Mouse (Mus musculus) adrenal gland, postnatal 36 days (tissue): ENCODE results near the gene Gm17018. TPM values are rescaled to one million over a fixed set of nuclear protein-coding genes. Genes with fewer than 3 reads are reported as not detected.

Experiments used
- DNase-seq, 2 experiments: peaks; one replicate each; pipeline ENCODE4 v3.0.0; 2021; ENCODE audit warnings: mixed read lengths in 1 of 2
- total RNA-seq, 2 experiments: library from RNA; stranded (reverse); gene quantifications; 2 replicates each; pipeline ENCODE4 v1.2.3; 2021

The Gm17018 gene
- total RNA-seq, 2 experiments from 2014 or later = 30.3 to 30.5 TPM

DNA sequence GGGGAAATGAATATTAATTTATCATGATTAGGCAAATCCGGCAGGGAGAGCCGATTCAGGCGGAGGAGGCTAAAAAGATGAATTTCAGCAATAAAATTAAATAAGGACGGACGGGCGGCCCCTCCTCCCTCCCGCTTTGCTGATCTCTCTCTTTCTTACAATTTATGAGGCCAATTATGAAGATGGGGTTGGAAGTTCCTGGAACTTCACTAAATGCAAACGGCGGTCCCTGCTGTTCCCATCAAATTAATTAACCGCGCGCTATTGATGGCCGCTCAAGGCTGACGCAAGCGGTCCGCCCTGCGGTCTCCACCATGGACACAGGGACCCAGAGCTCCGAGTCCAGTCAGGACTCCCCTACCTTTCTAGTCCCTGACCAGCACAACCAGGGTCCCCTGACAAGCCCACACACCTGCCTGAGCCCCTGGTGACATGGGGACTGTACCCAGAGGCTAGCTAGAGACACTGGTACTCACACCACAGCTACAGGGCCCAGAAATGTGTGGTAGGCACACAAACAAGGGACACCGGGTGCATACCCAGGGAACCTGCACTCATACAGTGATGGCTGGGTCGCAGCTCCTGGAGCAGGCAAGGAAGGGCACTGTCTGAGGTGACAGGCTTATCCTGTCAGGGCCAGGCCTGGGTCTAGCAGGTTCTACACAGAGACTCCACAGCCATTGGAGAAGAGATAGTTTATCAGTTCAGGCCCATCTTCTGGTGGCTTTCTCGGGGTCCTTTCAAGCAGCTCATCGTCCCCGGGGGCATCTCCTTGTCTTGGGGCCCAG is 11.1 kb upstream of the Gm17018 start:
- DNase-seq = no peak

DNA sequence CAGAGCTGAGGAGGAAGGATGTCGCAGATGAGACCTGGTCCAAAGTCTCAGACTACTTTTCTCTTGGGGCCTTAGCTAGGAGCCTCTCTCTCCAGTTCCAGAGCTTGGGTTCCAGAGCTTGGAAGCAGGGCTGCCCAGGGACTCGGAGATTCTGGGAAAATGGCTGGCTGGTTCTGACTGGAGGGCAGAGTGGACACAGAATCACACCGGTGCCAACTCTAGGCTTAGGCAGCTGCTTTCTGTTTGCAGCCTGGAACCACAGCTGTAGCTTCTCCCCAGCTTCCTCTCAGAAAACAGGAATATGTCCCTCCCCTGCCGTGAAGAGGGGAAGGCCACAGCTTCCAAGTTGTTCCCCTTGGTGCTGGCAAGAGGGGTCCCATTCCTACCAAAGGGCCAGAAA is 10.5 kb upstream of the Gm17018 start:
- no peak for DNase-seq

DNA sequence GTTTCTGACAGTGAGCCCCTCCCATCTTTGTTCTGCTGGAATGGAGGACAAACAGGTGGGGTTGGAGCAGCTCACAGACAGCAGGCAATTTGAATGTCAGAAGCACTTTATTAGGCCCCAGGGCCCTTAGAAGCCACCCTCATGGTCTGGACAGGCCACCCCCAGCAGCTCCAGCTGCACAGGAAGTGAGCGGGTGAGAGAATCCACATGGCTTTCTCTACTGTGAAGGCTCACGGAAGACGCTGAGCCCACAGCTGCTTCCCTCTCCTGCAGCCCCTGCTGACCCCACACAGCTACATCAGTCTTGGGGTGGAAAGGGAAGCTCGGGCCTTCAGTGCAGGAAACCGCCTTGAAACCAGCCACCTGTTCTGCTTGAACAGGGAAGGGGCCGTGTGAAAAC is 8.2 kb upstream of the Gm17018 start:
- DNase-seq = no peak

DNA sequence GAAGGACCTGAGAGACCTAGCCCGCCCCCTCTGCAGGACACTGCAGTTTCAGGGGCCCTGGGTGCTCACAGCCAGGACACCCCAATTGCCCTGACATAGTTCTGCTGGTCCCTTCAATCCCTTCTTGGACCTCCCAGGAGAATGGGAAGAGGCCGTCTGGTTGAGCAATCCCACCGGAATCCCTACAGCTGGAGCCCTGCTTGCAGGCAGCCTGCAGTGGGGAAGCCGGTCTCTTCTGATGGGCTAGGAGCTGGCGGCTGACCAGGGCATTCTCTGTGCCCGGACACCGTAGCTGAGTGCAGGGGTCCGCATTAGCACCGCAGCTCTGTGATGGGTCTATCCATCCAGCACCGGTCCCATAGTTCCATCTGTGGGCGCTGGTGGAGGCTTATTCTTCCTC is 6.3 kb upstream of the Gm17018 start:
- DNase-seq = no peak

DNA sequence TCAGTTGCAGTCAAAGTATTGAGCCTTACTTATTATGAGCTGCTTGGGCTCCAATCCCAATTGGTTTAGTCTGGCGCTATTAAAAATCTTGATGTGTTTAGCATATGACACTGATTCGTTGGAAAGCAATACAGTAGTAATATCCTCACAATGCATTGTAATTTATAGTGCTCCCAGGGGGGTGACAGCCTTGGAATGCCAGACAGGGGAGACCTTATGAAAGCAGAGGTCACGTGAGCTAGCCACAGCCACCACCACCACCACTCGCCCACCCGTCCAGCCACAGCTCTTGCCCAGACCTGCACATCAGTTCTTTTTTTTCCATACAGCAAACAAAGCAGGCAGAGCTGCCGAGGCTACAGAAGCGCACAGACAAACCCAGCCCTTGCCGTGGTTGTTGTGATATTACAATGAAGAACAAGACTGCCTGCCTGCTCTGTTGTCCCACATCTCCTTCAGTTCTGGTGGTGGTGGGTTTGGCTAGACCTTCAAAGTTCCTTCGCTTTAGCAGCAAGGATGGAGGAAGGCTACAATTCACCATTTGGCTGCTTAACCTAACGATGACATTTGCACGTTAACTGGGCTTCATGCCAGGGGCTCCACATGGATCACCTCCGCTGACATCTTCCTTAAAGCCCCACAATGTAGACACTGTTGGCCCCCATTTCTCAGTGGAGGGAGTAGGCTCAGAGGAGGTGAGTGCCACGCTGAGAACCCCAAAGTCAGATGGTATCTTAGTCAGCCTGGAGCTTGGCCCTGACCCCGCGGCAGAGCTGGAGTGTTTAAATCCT is 5.7 kb downstream of the Gm17018 start:
- DNase-seq = no peak

DNA sequence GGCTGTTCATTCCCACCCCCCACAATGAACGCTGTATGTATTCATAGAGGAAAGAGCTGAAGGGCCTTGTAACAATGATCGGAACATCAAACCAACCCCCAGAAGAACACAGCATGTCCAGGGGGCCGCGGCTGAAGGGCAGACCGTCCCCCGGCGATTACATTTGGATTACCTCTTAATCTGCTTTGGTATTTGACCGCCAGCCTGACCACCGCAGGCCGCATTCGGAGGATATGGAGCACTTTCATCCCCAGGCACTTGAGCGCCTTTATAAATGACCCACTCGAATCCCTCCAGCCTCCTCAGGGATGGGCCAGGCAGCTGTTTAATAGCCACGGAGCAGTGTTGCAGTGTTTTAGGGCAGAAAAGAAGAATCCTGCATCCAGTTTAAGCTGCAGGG is 7.0 kb downstream of the Gm17018 start:
- no peak for DNase-seq

DNA sequence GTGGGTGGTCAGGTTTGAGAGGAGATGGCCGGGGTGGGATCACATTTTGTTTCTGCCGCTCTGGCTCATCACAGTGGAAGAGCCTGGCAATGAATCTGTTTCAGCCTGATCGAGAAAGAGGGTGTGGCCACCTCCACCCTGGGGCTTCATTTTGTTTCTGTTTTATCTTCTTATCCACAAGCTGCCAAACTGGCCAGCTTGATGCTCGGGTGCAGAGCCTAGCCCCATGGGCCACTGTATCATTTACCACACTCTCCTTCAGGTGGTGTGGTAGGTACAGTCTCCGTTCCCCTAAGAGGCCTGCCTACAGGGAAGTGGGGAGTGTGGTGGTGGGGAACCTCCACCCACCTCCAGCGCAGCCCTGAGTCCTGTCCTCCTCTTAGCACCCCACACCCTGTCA is 12.6 kb downstream of the Gm17018 start:
- no peak for DNase-seq

DNA sequence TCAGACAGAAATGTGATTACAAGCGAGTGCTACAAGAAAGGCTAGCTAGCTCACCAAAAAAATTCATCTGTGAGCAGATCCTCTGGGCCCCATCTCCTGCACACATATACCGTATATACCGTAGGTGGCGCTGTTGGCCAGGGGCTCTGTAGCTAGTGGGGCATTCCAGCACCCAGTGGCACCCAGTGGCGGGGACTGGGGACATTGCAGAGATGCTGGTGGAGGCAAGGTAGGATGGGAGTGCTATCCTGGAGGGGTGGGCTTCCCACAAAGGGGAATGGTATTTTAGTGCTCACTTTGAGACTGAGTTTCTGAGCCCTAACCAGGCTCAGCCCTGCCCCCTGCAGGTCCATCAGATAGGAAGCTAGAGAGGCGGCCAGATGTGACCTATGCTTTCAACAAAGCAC is 13.4 kb downstream of the Gm17018 start:
- DNase-seq = peak; percentile 78 to 85

DNA sequence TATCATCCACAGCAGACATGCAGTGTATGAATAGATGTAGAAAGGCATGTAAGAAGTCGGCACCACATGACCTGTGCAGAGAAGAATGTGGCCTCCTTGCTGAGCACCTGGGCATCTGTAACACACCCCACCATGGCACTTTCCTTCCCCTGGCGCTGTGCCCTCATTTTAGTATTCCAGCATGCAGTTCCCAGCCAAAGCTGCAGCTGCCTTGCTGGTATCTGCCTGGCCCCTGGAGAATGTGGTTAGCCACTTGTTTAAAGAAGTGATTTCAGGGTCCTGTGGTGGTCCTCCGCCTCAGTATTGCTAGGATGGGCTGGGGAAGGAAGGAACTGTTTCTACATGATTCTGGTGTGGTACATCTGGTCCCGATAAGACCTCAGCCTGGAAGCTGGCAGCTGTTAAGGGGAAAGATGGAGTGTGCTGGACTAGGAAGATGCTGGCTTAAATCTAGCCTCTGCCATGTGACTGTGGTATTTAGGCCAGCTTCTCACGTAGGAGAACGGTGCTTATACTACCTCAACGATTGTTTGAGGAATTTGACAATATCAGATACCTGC is 14.0 kb downstream of the Gm17018 start:
- DNase-seq = no peak

DNA sequence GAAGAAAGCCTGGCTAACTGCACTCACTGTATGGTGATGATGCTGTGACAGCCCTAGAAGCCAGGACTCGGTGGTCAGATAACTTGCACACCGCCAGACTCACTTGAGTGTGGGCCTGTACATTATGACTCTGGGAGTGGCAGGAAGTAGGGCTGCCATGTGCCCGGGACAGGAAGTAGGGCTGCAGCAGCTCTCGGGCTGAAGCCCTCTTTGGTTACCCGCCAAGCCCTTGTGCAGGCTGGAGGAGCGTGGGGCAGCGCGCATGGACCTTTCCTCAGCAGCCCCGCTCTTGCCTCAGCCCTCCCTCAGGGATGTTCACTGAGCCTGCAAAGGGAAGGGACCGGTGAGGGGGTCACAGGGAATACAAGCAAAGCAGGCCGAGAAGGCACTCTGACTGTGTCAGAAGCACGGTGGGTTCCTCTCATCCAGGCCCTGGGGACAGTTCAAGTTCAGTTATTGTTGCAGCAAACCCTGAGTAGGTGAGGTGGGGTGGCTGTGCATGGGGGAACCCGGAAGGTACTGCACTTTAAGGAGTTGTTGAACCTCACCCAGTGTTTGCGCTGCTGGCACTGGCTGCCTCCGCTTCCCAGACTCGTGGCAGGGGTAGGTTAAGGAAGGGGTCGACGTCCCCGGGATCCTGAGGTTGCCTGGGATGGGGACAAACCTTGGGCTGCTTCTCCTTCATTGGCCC is 14.7 kb downstream of the Gm17018 start:
- DNase-seq = no peak

DNA sequence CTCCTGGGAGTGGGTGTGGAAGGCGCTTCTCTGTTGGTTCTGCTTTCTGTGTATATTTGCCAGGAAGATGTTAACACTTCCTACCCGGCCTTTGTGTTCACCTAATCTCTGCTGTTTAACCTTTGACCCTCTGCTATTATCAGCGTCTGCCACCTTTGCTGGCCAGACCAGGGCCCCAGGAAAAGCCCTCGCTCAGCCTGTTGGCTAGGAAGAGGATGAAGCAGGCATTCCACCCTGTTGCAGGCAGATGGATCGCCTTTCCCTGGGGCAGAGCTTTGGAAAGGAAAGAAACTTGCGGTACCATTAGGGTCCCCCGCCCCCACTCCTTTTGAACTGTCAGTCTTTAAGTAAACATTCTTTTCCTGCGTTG is 15.2 kb downstream of the Gm17018 start:
- no peak for DNase-seq

DNA sequence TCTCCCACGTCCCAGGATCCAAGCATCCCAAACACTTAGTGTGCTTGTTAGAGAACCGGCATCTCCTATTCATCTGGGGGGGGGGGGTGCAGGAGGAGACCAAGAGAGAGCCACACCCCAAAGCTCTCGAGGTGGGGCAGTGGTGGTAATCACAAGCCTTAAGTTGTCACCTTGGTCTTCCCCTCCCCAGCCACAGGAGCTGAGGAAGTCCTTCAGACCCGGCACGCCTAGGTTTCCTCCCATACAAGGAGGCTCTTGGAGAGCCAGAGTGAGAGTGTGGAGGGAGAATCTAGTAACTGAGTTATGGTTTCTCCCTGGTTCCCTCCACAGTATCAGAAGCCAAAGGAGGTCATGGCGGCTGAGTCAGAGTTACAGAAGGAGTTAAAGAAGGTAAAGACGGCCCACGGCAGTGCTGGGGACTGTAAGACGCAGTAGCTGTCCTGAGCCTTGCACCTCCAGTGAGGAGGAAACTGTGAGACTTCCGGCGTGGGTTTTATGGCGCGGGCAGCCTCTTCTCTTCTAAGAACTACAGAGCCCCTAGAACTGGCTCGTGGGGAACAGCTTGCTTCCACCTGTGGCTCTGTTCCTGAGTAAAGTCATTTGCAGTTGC is 16.8 kb downstream of the Gm17018 start:
- no peak for DNase-seq

DNA sequence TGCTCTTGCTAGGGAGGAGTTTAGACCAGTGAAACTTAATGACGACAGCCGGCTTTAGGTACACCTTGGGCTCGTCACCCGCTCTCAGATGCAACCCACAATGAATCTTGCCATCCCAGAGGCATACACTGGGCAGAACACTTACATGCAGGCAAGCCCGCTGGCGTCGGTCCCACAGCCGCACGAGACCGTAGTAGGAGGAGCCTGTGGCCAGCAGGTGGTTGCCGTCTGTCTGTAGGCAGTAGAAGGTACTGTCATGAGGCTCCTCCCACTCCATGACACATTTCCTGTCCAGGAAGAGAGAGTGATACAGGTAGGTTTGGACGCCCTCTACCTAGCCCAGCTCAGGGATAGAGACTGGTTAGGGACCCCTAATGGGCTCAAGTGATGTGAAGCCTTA is 18.6 kb downstream of the Gm17018 start:
- no peak for DNase-seq

DNA sequence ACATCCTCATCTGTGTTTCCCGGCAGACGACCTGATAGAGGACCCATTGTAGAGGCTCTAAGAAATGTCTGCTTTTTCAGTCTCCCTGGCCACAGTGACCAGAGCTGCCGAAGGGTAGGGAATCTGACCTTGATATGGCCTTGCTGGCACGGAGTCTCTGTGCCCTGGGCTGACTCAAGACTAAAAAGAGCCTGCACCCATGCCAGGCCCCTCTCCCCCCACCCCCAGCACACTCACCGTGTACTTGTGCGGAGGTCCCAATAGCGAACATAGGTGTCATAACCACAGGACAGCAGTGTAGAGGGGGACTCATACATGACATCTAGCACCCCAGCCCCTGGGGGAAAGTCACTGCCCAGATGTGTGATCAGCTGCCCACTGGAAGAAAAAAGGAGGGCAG is 19.0 kb downstream of the Gm17018 start:
- DNase-seq = peak; percentile 62 to 69

DNA sequence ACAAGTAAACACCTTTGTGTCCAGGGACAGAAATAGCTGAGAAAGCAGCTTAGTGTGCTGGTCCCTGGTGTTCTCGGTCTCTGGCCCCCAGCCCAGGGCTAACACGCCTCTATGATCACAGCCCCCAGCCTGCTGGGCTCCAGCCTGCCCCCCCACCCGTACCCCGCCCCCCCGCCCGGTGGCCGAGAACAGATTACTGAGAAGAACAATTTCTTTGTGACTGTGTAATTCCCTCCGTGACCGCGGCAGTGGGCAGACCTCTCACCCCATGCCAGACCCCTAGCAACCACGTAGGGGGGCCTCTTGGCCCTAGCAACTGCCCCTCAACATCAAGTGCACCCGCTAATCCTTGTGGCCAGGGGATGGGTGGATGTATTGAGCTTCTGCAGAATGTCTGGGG is 19.8 kb downstream of the Gm17018 start:
- no peak for DNase-seq

DNA sequence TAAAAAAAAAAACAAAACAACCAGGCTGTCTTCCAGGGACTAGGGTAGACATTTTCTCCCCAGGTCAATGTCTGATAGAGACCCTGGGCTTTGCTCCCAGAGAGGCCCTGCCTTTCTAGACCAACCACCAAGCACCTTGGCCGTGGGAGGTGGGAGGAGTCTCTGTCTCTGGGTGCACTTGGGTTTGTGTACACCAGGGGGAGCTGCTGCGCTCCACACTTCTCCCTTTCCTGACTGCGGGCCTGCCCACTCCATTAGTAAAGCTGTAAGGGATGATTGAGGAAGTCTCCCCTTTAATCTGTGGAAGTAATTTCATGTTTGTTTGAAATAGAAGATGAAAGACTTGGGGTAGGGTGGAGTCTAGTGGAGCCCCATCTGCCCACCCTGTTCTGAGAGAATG is 20.8 kb downstream of the Gm17018 start:
- DNase-seq = peak; percentile 47 to 67

DNA sequence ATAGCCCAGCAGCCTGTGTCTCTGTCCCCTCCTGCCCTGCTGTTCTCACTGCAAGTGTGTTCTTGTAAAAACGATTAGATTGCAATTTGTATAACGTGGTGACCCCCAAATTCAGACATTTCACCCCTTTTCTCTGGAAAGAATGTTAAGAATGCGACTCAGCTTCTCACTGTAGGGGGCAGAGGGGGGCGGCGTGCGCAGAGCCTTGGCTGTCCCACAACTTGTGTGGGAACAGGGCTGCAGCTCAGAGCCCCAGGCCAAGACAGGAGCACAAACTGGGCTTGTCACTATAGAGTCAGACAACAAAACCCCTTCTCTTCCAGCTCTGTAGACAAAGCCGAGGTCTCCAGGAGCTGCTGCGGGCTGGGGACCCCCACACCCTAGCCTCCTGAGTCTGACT is 21.7 kb downstream of the Gm17018 start:
- no peak for DNase-seq

DNA sequence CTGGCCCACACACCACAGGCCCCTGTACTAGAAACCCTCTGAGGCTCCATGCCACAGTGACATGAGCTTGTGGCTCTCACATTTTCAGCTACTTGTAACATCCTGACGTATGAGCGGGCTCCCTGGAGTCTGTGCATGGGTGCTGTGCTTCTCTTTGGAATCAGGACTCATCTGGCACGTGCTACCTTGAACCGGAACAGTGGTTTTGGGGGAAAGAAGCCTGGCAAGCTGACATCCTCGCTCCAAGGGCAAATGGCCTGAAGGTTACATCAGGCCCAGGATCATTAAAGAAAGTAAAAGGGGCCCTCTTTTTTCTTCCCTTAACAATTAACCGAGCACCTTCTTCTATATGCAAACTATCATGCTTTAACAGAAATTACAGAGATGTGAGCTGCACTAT is 22.7 kb downstream of the Gm17018 start:
- DNase-seq = peak in 1 of 2 experiments; percentile 49

DNA sequence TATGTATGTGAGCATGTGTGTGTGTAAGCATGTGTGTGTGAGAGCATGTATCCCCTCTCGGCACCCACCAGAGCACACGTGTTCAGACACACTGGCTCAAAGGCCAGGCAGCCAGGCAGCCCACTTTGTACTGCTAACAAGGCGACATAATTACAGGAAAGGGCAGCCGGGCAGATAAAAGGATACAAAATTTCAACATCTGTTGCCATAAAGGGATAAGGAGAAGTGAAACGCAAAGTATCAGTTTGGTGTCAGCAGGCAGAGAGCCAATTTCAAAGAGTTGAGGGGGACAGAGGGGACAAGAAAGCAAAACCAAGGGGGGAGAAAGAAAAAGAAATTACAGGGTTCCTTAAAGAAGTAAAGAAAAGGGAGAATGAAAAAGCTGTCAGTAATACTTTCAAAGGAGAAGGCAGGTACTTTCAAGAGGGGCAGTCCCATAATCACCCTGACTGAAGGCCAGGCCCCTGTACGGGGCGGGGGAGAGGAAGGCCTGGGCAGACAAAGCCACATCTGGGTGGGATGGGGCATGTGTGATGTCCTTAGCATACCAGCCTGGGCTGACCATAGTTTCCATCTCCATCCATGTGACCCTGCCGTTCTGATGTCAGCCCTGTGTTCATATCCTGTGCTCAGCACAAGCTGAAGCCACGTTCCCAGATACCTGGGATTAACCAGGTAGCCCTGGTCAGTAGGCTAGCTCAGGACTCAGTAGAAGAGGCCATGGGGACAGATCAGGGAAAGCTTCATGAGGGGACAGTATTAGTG is 24.6 kb downstream of the Gm17018 start:
- no peak for DNase-seq

DNA sequence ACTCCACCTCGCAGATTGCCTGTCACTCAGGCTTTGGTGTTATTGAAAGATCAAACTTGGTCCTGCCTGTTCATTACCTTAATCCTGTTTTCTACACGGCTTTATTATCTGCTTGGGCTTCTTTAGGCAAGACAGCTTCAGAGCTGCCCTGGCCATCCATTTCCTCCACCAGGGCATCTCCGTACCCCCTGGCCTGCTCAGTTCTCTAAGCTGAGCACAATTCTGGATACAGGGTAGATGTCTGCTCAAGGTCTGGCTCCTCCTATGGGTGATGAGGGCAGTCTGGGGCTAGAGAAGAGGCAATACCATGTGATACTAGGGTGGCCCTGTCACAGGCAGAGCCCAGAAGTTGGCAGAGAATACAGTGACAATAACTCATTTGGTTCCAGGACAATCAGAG is 26.4 kb downstream of the Gm17018 start:
- no peak for DNase-seq

DNA sequence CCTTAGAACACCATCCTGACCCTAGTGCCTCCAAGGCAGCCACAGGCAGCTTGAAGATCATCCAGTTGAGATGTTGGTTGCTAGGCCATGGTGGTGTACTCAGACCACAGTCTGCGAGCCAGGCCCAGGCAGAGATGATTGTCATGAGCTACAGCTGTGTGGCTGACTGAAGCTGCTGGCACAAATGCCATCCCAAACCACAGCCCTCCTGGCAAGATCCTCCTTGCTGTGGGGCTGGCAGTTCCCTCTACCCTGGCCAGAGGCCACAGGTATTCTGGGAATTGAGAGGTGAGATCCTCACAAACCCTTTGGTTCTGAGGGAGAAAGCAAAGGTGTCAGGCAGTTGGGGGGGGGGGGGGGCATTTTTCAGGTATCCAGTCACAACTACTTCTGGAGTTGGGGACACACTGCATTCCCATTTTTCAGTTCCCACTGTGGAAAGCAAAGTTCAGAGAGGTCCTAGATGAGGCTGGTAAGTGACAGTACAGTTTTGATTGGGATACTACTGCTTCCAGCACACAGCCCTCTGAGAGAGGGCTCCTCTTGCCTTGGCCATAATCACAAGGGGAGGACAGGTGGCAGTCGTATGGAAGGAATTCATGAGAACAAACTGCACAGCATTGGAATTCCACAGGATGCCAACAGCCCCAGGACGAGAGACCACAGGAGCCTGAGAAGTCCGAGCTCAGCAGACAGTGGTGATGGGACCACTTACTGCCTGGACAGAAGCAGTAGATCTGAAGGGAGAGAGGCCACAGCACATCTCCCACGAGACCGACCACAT is 27.3 kb downstream of the Gm17018 start:
- DNase-seq = peak in 1 of 2 experiments; percentile 34
